Mouse (Mus musculus): Measurements from ENCODE around the gene Cacna2d2. TPM values are rescaled to one million over a fixed set of nuclear protein-coding genes. Genes with fewer than 3 reads are reported as not detected.
A peak's percentile ranks its signal among the peaks of the same experiment; 100 is the strongest.

The Cacna2d2 gene
- 0.31 and 0.35 TPM in 2 replicates for polyA plus RNA-seq (2015; fragmentation: Nextera tagmentation; extraction: Ambion mirVana)

DNA sequence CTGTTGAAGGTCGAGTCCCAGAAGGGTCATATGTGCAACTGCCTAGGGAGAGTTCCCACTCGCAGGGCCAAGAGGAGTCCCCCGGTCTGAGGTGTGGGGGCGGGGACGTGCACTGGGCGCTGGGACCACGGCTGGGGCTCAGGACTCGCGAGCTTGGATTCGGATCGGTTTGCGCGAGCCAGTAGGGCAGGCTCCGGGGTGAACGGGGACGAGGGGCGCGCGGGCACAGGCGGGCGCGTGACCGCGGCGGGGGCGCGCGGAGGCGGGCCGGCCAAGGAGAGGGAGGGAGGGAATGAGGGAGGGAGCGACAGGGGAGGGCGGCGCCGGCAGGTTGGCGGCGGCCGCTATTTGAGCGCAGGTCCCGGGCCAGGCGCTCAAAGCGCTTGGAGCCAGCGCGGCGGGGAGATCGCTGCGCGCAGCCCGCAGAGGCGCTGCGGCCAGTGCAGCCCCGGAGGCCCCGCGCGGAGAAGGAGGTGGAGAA, at the start of gene Cacna2d2:
Gene Cacna2d2, plus strand, starts transcription at position 122 of the 481 bp plus-strand sequence.
- no peak for DNase-seq (ENCODE audit: low spot score)

DNA sequence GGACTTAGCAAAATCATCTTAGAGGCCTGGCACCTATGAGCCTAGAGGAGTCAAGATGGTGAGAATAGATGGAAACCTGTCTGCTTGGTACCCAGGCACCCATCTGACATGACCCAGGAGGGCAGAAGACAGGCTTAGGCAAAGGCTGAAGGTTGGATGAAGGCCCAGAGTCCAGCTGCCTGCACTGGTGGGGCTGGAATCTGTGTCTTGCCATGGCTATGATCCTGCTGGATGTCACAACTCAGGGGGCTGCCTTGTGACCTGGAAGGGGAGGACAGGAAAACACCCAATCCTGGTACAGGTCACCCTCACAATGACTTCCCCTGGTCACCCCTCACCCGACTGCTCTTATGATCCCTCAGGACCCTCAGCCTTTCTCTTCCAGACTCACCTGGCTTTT, 44.6 kb upstream of the Cacna2d2 start:
- no peak for DNase-seq (ENCODE audit: low spot score)

DNA sequence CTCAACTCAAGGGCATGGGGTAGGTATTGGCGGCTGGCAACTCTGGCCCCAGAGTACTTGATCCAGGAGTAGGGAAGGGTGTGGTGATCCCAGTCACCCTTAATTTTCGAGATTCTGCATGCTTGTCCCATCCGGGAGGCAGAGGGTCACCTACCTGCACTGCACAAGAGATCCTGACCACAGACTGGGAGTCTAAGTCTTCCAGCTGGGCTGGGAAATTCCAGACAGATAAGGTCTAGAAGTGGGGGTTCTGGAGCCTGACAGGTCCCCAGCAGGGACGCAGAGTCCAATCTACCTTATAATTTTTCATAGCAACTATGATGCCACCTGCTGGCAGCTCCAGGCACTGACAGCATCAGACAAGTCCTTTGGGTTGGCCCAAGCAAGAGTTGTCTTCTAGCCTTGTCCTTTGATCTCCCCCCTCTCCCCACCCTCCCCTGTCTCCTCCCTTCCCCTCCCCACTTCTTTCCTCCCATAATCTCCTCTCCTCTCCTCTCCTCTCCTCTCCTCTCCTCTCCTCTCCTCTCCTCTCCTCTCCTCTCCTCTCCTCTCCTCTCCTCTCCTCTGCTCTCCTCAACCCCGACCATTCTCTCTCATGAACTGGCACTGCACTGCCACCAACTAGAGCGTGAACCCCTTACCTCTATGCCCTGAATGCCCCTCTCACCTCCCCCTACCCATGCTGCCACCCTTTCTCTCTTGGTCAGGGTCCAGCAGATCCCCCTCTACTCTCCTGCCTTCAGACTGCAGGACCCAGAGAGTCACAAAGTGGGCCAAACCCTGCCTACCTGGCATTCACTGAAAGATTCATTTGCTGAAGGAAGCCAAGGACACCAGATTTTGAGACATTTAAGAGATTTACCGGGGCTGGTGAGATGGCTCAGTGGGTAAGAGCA, 43.3 kb upstream of the Cacna2d2 start:
- DNase-seq (ENCODE audit: low spot score): peak; percentile 70

DNA sequence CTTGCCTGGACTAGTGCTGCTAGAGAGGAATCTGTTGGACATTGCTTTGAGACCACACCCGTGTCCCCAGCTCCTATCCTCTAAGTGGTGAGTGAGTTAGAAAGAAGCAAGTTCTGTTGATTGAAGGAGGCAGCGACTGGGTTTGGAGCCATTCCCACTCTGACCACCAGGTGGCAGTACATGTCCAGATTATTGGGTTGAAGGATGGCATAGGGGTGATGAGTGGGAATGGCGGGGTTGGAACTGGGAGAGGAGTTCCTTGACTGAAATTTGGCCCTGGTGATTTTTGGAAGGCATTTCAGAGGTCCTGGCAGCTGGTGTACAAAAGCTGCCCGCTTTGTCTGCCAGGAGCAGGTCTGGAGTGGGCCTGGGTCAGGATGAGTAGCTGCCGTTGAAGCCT, 41.8 kb upstream of the Cacna2d2 start:
- DNase-seq (ENCODE audit: low spot score): peak; percentile 60

DNA sequence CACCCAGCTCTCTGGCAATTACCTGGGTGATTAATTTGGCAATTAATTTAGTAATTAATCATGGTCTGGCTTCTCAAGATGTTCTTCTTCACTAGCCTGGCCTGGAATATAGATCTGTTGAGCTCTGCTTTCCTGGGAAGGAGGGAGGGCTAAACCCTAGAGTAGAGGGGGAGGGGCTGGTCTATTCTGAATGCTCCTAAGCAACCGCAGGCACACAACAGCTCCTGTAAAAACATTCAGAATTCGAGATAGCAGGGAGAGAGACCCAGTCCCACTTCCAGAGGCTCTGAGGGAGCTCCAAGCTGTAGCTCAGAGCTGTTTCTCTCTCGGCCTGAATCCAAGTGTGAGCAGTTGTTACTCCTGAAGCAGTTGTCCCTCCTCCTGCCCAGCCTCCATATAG, 38.4 kb upstream of the Cacna2d2 start:
- no peak for DNase-seq (ENCODE audit: low spot score)

DNA sequence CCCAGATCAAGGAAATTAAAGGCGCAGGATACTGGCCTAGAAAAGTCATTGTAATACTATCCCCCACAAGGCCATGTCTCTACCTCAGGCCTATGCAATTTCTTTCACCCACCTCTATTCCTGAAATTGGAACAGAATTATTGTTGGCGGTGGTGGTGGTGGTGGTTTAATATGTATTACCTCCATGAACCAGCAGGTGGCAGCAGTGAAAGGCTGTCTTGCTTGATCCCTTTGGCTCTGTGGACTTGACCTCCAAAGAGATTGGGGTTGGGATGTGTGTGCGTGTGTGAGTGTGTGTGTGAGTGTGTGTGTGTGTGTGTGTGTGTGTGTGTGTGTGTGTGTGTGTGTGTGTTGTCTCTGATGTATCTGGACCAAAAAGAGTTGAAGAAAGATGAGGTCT, 32.8 kb upstream of the Cacna2d2 start:
- peak; percentile 48 for DNase-seq (ENCODE audit: low spot score)

DNA sequence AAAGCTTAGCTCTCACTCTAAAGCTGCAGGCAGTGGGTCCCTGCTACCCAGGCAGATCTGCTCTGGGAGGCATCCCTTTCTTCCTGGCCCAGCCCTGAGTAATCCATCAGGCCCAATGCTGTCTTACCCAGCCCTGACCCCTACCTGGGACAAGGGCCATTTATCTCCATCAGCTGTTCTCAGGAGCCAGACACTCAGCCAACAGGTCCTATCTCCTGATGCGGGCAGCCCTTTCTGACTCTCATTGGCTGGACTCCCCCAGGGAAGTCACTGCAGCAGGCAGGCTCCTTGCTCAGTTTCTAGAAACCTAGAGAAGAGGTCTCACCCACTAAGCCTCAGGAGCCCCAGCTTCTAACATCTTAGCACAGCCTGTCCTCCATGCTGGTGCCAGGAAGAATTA, 31.1 kb upstream of the Cacna2d2 start:
- no peak for DNase-seq (ENCODE audit: low spot score)

DNA sequence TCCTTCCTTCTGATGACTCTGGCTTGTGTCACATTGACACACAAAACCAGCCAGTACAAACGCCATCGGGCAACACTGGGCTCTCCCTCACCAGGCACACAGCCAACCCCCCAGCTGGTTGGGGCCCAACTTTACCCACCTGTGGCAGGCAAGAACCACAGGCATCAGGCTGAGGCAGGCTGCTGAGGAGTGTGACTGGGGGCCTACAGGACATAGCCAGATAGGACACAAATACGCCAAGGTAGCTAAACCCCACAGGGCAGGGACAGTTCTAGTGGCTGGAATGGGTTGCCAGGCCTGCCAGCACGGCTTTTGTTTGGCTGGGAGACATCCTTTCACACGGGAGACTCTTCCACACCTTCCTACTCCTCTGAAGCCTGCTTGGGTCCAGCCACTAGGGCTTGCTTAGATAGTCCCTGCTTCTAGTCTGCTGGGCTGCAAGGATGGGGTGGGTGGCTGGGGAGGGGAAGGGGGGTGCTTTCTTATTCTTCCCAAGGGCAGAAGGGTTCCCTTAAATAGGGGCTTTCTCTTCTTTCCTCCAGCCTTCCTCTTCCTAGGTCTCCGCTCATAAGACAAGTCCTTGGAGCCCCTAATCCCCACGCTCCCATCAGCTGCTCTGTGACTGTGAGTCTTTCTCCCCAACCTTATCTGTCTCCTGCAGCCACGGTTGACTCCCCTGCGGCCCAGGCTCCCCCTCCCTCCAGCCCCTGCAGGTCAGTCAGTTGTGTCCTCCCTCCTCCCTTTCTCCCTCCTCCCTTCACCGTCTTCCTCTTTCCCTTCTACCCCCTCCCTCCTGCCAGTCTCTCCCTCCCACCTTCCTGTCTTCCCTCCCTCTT, 29.9 kb upstream of the Cacna2d2 start:
- no peak for DNase-seq (ENCODE audit: low spot score)

DNA sequence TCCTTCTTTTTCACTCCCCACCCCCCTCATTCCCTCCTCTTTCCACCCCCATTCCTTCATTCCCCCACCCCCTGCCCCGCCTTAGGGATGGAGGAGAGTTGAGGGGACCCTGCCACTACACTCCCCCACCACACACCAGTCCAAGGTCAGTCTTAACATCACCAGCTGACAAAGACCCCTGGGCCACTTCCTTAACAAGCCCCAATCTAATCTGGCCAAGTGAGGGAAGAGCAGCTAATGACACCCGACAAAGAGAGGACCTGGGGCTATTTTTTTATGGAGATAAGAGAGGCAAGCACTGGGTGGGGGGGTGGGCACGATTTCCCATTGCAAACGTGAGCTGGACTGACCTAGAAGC, 29.3 kb upstream of the Cacna2d2 start:
- no peak for DNase-seq (ENCODE audit: low spot score)

DNA sequence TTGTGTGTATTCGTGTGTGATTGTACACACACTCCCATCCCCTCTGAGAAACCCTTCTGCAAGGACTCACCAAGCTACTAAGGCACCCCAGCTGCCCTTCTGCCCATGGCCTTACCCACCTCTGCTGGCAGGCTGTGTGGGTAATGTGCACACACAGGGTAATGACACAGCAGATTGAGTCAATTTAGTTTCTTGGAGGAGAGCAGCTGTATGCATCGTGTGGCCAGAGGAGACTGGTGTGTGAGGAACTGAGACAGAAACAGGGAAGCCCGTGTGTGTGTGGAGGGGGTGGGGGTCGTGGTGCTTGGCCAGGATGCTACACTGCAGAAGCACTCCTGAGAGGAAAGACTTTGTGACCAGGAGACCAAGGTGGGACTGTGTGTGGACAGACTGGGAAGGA, 27.0 kb upstream of the Cacna2d2 start:
- DNase-seq (ENCODE audit: low spot score): no peak

DNA sequence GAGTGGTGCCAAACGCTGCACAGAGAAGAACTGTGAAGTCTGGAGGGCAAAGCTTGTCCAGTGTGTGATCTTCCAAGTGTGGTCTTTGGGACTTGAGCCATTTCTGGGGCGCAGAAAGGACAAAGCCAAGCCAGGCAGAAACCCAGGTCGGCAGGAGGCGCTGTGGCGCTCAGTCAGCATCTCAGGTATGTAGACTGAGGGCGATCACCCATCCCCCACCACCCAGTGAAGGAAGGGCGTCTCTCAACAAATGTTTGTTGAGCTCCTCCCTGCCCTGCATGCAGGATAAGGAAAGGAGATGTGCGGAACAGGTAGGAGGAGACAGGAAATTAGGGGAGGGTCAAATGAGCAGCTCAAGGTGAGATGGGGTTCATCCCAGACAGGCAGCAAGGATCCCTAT, 24.8 kb upstream of the Cacna2d2 start:
- DNase-seq (ENCODE audit: low spot score): peak; percentile 10

DNA sequence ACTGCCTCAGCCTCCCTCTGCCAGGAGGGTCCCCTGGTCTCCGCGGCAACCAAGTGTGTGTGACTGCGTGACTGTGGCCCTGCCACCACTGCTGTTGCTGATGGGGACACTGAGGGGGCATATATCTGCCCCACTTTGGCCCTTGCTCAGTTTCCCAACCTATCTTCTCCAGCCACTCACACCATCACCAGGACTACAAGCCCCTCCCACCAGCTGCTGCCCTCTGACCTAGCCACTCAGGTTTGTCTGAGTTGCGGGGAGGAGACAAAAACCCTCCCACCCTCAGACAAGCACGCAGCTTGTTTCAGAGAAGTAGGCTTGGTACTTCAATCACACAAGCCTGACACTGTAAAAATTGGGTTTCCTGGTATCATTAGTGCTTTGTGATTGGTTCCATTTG, 24.0 kb upstream of the Cacna2d2 start:
- no peak for DNase-seq (ENCODE audit: low spot score)

DNA sequence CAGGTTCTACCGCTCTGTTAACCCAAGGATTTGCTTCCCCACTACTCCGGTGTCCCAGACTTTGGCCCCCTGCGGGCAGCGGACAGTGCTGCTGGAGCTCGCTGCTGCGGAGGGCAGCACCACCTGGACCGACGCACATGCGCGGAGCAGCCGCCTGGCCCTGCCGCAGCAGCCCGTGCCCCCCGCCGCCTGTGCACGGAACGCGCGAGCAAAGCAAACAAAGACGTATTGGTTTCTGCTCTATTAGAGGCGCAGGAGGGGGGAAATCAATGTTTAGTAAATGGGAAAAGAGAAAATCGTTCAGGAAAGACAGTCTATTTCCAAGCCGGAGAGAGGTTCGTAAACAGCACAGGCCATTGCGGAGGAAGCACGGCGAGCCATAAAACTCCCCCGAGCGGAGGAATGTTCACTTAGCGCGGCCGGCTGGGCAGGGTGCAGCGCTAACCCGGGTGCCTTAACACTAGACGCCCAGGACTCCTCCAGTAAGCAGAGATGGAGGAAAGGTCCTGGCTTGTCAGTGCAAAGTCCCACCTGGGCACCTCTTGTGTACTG, 21.4 kb upstream of the Cacna2d2 start:
- DNase-seq (ENCODE audit: low spot score): no peak

DNA sequence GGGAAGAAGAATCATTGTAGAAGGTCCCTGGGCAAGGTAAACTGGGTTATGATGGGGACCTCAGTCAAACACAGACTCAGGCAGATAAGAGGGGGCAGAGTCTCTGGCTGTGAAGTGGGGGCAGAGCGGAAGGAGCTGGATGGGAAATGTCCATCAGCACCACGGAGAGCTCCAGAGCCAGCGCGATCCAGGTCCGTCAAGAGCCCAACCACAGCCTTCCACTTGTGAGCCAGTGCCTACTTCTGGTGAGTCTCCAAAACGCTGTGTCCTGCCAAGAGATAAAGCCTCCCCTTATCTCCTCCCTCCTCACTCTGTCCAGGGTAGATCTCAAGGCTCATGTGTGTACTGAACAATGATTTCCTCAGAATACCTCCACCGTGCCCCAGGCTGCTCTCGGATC, 17.7 kb upstream of the Cacna2d2 start:
- no peak for DNase-seq (ENCODE audit: low spot score)

DNA sequence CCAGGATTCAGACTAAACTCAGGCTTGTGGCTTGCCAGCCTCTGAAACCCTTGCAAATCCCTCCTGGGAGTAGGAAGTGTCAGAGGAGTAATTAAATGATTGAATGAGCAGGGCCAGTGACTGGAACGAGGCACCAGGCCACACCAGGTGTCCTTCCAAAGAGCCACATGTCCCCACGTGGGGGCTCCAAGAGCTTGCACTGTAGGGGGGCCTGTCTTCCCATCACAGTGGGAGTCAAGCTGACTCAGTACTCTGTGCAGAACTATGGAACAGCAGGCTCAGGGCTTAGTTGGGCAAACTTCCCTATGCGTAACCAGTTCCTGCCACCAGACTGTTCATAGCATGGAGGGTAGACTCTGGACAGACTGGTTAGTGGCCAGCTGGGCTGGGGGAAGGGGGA, 15.0 kb upstream of the Cacna2d2 start:
- DNase-seq (ENCODE audit: low spot score): no peak

DNA sequence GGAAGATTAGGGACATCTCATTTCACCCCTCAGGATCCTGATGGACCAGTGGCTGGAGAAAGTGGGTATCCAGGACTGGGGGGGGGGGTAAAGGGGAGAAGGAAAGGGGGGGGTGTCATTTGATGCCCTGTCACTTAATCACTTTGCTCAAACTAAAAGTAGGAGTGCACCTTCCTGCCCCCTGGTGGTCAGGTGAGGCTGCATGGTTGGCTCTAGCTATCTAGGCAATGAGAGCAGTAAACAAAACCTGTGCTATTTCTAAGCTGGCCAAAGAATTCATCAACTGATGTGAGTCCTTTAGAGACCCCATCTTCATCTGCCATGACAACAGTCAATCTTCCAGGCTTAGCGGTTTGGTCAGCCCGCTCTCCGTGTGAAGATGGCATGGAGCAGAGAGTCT, 12.7 kb upstream of the Cacna2d2 start:
- DNase-seq (ENCODE audit: low spot score): peak; percentile 28

DNA sequence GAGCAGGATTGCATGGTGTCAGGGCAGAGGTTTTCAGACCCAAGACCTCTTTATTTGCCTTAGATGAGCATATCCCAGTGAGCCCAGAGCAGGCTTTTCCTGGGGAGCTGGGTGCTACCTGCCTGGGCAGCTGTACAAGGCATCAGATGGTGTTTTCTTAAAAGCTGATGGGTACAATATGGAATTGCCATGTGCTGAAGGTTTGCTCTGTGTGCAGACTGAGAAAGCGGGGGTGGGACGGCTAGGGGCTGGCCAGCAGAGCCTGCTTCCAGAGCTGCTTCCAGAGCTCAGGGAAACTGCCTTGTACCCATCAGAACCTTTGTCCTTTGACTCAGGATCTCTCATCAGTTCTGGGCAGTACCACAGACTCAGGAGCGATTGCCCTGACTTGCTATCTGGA, 11.7 kb upstream of the Cacna2d2 start:
- DNase-seq (ENCODE audit: low spot score): no peak

DNA sequence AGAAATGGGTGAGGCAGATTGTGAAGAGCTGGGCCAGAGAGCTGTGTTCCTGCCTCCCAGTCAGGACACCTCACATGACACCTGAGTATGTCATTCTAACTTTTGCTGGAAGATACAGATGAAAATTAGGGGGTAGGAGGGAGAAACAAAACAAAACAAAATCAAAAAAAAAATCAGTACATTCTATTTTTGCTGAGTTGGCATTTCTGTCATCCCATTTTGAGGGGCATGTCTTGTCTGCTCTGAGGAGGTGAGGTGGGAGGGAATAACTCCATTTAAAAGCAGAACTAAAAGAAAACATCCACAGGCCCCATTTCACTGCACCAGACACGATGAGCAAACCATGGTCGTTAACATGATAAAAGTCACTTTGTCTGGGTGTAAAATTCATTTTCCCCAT, 11.1 kb upstream of the Cacna2d2 start:
- DNase-seq (ENCODE audit: low spot score): no peak

DNA sequence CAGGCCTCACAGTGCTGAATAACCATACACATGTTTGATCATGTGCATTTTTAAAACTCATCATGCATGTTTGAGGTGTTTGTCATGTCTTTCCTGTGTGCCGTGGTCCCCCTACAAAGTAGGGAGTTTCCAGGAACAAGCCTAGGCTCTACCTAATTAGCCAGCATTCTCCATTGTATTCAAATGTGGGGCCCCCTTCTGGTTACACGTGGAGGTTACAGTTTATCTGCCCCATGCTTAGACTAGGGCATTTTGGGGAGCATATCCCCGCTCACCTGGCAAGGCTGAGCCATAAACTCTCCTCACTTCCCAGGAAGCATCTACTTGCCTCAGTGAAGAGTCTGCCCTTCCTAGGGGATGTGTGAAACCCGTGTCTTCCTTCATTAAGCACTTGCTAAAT, 3.0 kb upstream of the Cacna2d2 start:
- DNase-seq (ENCODE audit: low spot score): no peak

DNA sequence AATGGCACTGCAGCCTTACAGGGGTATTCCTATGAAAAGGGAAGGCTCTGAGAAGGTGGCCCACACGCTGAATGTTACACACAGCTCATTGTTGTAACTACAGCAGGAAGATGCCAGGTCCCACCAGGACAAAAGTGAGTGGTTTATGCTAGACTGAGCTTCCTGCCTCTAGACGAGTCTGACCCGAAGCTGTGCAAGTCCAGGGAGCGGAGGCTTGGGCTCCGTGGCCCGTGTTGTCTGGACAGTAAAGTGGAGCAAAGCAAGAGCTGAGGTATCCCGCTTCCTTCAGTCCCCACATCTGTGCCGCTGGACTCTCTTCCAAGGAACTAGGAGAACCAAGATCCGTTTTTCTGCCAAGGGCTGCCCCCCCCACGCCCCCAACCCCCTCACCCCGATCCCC, 444 bp upstream of the Cacna2d2 start:
- DNase-seq (ENCODE audit: low spot score): no peak

DNA sequence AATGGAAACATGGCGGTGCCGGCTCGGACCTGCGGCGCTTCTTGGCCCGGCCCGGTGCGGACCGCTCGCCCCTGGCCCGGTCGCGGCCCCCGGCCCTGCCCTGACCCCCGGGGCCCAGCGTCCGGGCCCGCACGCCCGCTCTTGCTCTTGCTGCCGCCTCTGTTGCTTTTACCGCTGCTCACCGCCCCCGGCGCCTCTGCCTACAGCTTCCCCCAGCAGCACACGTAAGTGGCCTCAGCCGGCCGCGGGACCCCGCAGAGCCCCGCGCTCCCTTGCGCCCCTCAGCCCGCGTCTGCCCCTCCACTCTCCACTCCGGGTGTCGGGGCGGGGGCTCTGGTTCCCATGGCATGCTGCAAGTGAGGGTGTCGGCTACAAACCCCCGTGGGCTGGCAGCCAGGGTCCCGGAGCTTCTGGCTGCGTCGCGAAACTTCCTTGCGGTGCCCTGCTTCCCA, 674 bp downstream of the Cacna2d2 start:
- no peak for DNase-seq (ENCODE audit: low spot score)

DNA sequence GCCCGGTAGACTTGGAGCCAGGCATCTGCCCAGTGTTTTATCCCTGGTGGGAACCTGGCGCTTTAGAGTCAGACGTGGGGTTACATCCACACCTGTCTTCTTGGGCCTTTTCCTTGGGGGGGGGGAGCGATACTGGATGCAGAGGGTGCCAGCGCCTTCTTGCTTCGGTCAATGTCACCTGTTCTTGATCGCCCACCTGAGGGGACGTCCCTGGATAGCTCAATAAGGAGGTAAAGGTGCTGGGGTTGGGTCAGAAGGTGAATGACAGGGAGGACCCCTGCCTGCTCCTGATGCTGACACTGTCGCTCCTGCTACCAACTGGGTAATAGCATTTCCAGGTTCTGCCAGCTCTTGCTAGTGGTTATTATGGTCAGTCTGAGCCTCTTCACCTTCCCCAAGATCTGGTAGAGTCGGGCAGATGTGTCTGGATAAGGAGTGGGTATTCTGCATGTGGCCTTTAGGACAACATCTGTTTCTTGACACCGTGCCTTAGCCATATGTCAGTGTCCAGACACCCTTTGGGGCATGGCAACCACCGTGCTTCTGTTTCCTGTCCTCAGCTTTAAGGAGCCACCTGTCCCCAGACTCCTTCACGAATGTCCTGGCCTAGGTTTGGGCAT, 1.4 kb downstream of the Cacna2d2 start:
- no peak for DNase-seq (ENCODE audit: low spot score)
